Mouse (Mus musculus) lung, postnatal 10 days (tissue): ENCODE measurements at regions not wholly inside any gene's neighbourhood (a gene's known extent, or its start where the extent isn't known, plus 50 kb on each side); places are given as distances from the start of the nearest gene placed in this dataset.

Source experiments
- DNase-seq: peaks from one replicate; pipeline ENCODE4 v3.0.0; 2021

GRCm38 (mm10) chr13:103683169-103683568, 91.2 kb downstream of the Srek1 start:
- no peak for DNase-seq

GRCm38 (mm10) chr13:103680740-103681139, 93.7 kb downstream of the Srek1 start:
- no peak for DNase-seq

- no peak for DNase-seq
These were observed 94.4 kb downstream of the Srek1 start for GRCm38 (mm10) chr13:103680052-103680451.

GRCm38 (mm10) chr13:103676831-103677230, 97.6 kb downstream of the Srek1 start:
- no peak for DNase-seq

GRCm38 (mm10) chr13:103676221-103676620, 98.2 kb downstream of the Srek1 start:
- no peak for DNase-seq

- no peak for DNase-seq
These were observed 103.8 kb downstream of the Srek1 start for GRCm38 (mm10) chr13:103670611-103671010.

GRCm38 (mm10) chr13:103669856-103670255, 104.6 kb downstream of the Srek1 start:
- DNase-seq, result no peak

- DNase-seq, result no peak
These were observed 106.7 kb downstream of the Srek1 start for GRCm38 (mm10) chr13:103667749-103668148.

- no peak for DNase-seq
These were observed 114.0 kb downstream of the Srek1 start for GRCm38 (mm10) chr13:103660248-103660996.

GRCm38 (mm10) chr13:103655966-103656365, 118.4 kb downstream of the Srek1 start:
- no peak for DNase-seq

GRCm38 (mm10) chr13:103653216-103653615, 121.2 kb downstream of the Srek1 start:
- no peak for DNase-seq

- DNase-seq, result no peak
These were observed 125.0 kb downstream of the Srek1 start for GRCm38 (mm10) chr13:103649383-103649782.

GRCm38 (mm10) chr13:103648016-103648415, 126.4 kb downstream of the Srek1 start:
- no peak for DNase-seq

GRCm38 (mm10) chr13:103646035-103646434, 128.4 kb downstream of the Srek1 start:
- peak; percentile 13 for DNase-seq

- peak; percentile 67 for DNase-seq
These were observed 130.2 kb downstream of the Srek1 start for GRCm38 (mm10) chr13:103643993-103644722.

GRCm38 (mm10) chr13:103643486-103643885, 130.9 kb downstream of the Srek1 start:
- no peak for DNase-seq

- DNase-seq, result no peak
These were observed 131.6 kb downstream of the Srek1 start for GRCm38 (mm10) chr13:103642542-103643375.

GRCm38 (mm10) chr13:103638038-103638437, 136.4 kb downstream of the Srek1 start:
- DNase-seq, result no peak

GRCm38 (mm10) chr13:103637414-103637813, 137.0 kb downstream of the Srek1 start:
- no peak for DNase-seq

GRCm38 (mm10) chr13:103636595-103636994, 137.8 kb downstream of the Srek1 start:
- no peak for DNase-seq

- no peak for DNase-seq
These were observed 150.6 kb downstream of the Srek1 start for GRCm38 (mm10) chr13:103623810-103624209.

- no peak for DNase-seq
These were observed 151.1 kb downstream of the Srek1 start for GRCm38 (mm10) chr13:103623319-103623718.

GRCm38 (mm10) chr13:103622324-103622723, 152.1 kb downstream of the Srek1 start:
- no peak for DNase-seq
